Mouse (Mus musculus): ENCODE measurements around the gene 4930548H24Rik. TPM values are rescaled to one million over a fixed set of nuclear protein-coding genes. Genes with fewer than 3 reads are reported as not detected.
A peak's percentile ranks its signal among the peaks of the same experiment; 100 is the strongest.
"Not testable (repeated sequence)": the region's sequence is repeated elsewhere in the genome, so short reads cannot be mapped to it uniquely, and the experiment has no call there.

4930548H24Rik gene
- polyA plus RNA-seq, 1 experiment from 2014 or later, result not detected

DNA sequence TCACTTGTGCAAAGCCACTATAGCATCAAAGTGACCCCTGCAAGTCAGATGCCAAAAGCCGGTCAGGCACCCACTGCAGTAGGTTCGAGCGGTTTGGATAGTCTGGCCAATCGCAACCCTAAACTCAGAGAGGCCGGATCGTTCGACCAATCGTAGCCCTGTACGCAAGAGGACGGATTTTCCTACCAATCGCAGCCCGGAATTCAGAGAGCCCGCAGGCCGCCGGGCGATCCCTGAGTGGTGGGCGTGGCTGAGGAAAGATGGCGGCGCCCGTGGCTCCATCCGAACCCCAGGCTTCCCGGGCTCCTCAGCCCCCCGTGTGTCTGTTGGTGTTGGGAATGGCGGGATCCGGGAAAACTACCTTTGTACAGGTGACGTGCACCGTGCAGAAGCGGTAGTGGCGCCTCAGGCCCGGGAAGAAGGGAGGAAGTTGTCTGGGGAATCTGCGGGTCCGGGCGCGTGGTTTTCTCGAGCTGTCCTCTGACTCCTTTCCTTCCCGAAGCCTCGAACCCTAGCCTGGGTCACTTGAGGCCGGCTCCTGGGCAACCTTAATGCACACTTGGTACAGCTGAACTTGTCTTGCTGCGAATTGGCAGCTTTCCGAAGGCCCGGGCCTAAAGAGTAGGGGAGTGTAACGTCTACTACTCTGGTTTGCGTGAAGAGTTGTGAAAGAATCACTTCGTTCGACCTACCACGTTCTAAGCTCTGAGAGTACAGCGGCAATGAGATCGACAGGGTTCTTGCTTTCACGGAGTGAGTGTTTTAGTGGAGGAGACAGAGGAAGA is 9.2 kb downstream of the 4930548H24Rik start, which contains the start of gene Gpn1:
Gpn1 (plus strand) TSS at position 229 of the 785 bp plus-strand sequence.
- Histone ChIP-seq H3K9me3 (replicated peaks) (no peaks in the 10 kb centered on the region), H3K4me3 (peak within 1 kb of the TSS; percentile 94), H3K36me3 (peaks cover 39% of the 10 kb centered on the region), H3K27ac (replicated peaks) (peak within 1 kb of the TSS; percentile 85), H3K4me1 (peaks cover 18% of the 10 kb centered on the region), H3K27me3 (ENCODE audit: low read depth, poor library complexity, severe bottlenecking) (no peaks in the 10 kb centered on the region)
- under 1% methylated on average over 49 of the region's 49 CpGs for WGBS
- peak; percentile 92 for DNase-seq (ENCODE audit: low spot score)

- Histone ChIP-seq H3K36me3 (peaks cover 99% of the 10 kb centered on the region), H3K4me3 (no peak overlapping the region), H3K9me3 (replicated peaks) (no peaks in the 10 kb centered on the region), H3K27ac (replicated peaks) (no peak overlapping the region), H3K4me1 (no peaks in the 10 kb centered on the region), H3K27me3 (ENCODE audit: low read depth, poor library complexity, severe bottlenecking) (no peaks in the 10 kb centered on the region)
- WGBS, result 95% methylated on average over 10 of the region's 10 CpGs
- DNase-seq (ENCODE audit: low spot score), result no peak
These were observed 19.3 kb downstream of the 4930548H24Rik start for GRCm38 (mm10) chr5:31504843-31505242.

GRCm38 (mm10) chr5:31512481-31512880 is 26.9 kb downstream of the 4930548H24Rik start:
- WGBS, result 88% methylated on average over 1 of the region's 1 CpGs

GRCm38 (mm10) chr5:31520556-31520955 is 35.0 kb downstream of the 4930548H24Rik start:
- Histone ChIP-seq H3K4me3 (no peak overlapping the region), H3K36me3 (peaks cover 72% of the 10 kb centered on the region)
- 94% methylated on average over 6 of the region's 6 CpGs for WGBS

More at GRCm38 (mm10) chr5:31512481-31512880, 26.9 kb downstream of the 4930548H24Rik start:
- H3K9me3 ChIP-seq (replicated peaks), result no peaks in the 10 kb centered on the region
- DNase-seq (ENCODE audit: low spot score), result no peak
- no peaks in the 10 kb centered on the region for H3K4me1 ChIP-seq
- no peak overlapping the region for H3K27ac ChIP-seq (replicated peaks)
- no peak overlapping the region for H3K4me3 ChIP-seq
- no peaks in the 10 kb centered on the region for H3K27me3 ChIP-seq (ENCODE audit: low read depth, poor library complexity, severe bottlenecking)
- H3K36me3 ChIP-seq, result peaks cover 99% of the 10 kb centered on the region

GRCm38 (mm10) chr5:31526354-31527116 is 41.0 kb downstream of the 4930548H24Rik start, which contains the start of gene Slc4a1ap:
Gene Slc4a1ap (plus strand): TSS chr5:31526995.
- DNase-seq (ENCODE audit: low spot score), result peak; percentile 78
- Histone ChIP-seq H3K27ac (replicated peaks) (peak within 1 kb of the TSS; percentile 95), H3K4me3 (peak within 1 kb of the TSS; percentile 77), H3K36me3 (peaks cover 47% of the 10 kb centered on the region), H3K4me1 (peaks cover 24% of the 10 kb centered on the region), H3K27me3 (ENCODE audit: low read depth, poor library complexity, severe bottlenecking) (no peaks in the 10 kb centered on the region), H3K9me3 (replicated peaks) (no peaks in the 10 kb centered on the region)
- WGBS, result under 1% methylated on average over 28 of the region's 28 CpGs

More at GRCm38 (mm10) chr5:31520556-31520955, 35.0 kb downstream of the 4930548H24Rik start:
- no peak overlapping the region for H3K27ac ChIP-seq (replicated peaks)
- H3K27me3 ChIP-seq (ENCODE audit: low read depth, poor library complexity, severe bottlenecking), result no peaks in the 10 kb centered on the region
- no peaks in the 10 kb centered on the region for H3K9me3 ChIP-seq (replicated peaks)
- peaks cover 2% of the 10 kb centered on the region for H3K4me1 ChIP-seq
- DNase-seq (ENCODE audit: low spot score), result no peak

- Histone ChIP-seq H3K27me3 (ENCODE audit: low read depth, poor library complexity, severe bottlenecking) (no peaks in the 10 kb centered on the region), H3K4me1 (peaks cover 24% of the 10 kb centered on the region), H3K36me3 (peaks cover 47% of the 10 kb centered on the region), H3K4me3 (peak overlapping the region; percentile 77), H3K9me3 (replicated peaks) (no peaks in the 10 kb centered on the region), H3K27ac (replicated peaks) (peak overlapping the region; percentile 95)
- 5% methylated on average over 40 of the region's 40 CpGs for WGBS
- no peak for DNase-seq (ENCODE audit: low spot score)
These were observed 41.7 kb downstream of the 4930548H24Rik start for GRCm38 (mm10) chr5:31527117-31527680.

GRCm38 (mm10) chr5:31527707-31528106 is 42.2 kb downstream of the 4930548H24Rik start, which contains the start of gene Supt7l:
Gene Supt7l (minus strand): TSS chr5:31527807.
- Histone ChIP-seq H3K36me3 (peaks cover 47% of the 10 kb centered on the region), H3K27ac (replicated peaks) (peak within 1 kb of the TSS; percentile 95), H3K4me1 (peaks cover 24% of the 10 kb centered on the region), H3K4me3 (peak within 1 kb of the TSS; percentile 77)
- 83% methylated on average over 11 of the region's 11 CpGs for WGBS
- not testable (repeated sequence) for H3K27me3 ChIP-seq (ENCODE audit: low read depth, poor library complexity, severe bottlenecking); DNase-seq (ENCODE audit: low spot score); H3K9me3 ChIP-seq (replicated peaks)

GRCm38 (mm10) chr5:31528560-31528959 is 43.0 kb downstream of the 4930548H24Rik start:
- H3K36me3 ChIP-seq, result peaks cover 51% of the 10 kb centered on the region
- peaks cover 24% of the 10 kb centered on the region for H3K4me1 ChIP-seq
- no peaks in the 10 kb centered on the region for H3K9me3 ChIP-seq (replicated peaks)
- no peaks in the 10 kb centered on the region for H3K27me3 ChIP-seq (ENCODE audit: low read depth, poor library complexity, severe bottlenecking)
- DNase-seq (ENCODE audit: low spot score), result no peak
- 66% methylated on average over 2 of the region's 2 CpGs for WGBS
- peak overlapping the region; percentile 77; the same call in 1 of the 2 replicates for H3K4me3 ChIP-seq
- no peak overlapping the region for H3K27ac ChIP-seq (replicated peaks)

- WGBS, result 88% methylated on average over 2 of the region's 2 CpGs
- Histone ChIP-seq H3K27me3 (ENCODE audit: low read depth, poor library complexity, severe bottlenecking) (no peaks in the 10 kb centered on the region), H3K27ac (replicated peaks) (no peak overlapping the region), H3K4me1 (no peaks in the 10 kb centered on the region), H3K36me3 (peaks cover 95% of the 10 kb centered on the region), H3K4me3 (no peak overlapping the region), H3K9me3 (replicated peaks) (no peaks in the 10 kb centered on the region)
- DNase-seq (ENCODE audit: low spot score), result no peak
These were observed 49.7 kb downstream of the 4930548H24Rik start for GRCm38 (mm10) chr5:31535228-31535627.

Other genes starting within 250 kb of the 4930548H24Rik start
- 160 and 171 TPM in 2 replicates for gene Nrbp1, start 244.9 kb upstream of the 4930548H24Rik start, polyA plus RNA-seq (2016; fragmentation: Nextera tagmentation; extraction: Ambion mirVana)
- 0.23 and 0.36 TPM in 2 replicates for gene Gm9970, start 244.5 kb upstream of the 4930548H24Rik start, polyA plus RNA-seq (2016; fragmentation: Nextera tagmentation; extraction: Ambion mirVana)
- 2.9 and 3.0 TPM in 2 replicates for gene Krtcap3, start 234.0 kb upstream of the 4930548H24Rik start, polyA plus RNA-seq (2016; fragmentation: Nextera tagmentation; extraction: Ambion mirVana)
- gene Ift172, start 194.6 kb upstream of the 4930548H24Rik start, polyA plus RNA-seq (2016; fragmentation: Nextera tagmentation; extraction: Ambion mirVana), result 33.8 and 40.6 TPM in 2 replicates
- gene Fndc4, start 189.7 kb upstream of the 4930548H24Rik start, polyA plus RNA-seq (2016; fragmentation: Nextera tagmentation; extraction: Ambion mirVana), result 48.9 and 51.0 TPM in 2 replicates
- gene Gckr, start 188.3 kb upstream of the 4930548H24Rik start, polyA plus RNA-seq (2016; fragmentation: Nextera tagmentation; extraction: Ambion mirVana), result 0.24 TPM in 1 of 2 replicates, not detected in the other
- 80.4 and 90.3 TPM in 2 replicates for gene Zfp512, start 33.3 kb upstream of the 4930548H24Rik start, polyA plus RNA-seq (2016; fragmentation: Nextera tagmentation; extraction: Ambion mirVana)
- 94.8 and 97.2 TPM in 2 replicates for gene Gpn1, start 9.0 kb downstream of the 4930548H24Rik start, polyA plus RNA-seq (2016; fragmentation: Nextera tagmentation; extraction: Ambion mirVana)
- 30.2 and 32.4 TPM in 2 replicates for gene Slc4a1ap, start 41.3 kb downstream of the 4930548H24Rik start, polyA plus RNA-seq (2016; fragmentation: Nextera tagmentation; extraction: Ambion mirVana)
- 25.8 and 27.6 TPM in 2 replicates for gene Supt7l, start 42.1 kb downstream of the 4930548H24Rik start, polyA plus RNA-seq (2016; fragmentation: Nextera tagmentation; extraction: Ambion mirVana)
- gene Mrpl33, start 111.2 kb downstream of the 4930548H24Rik start, polyA plus RNA-seq (2016; fragmentation: Nextera tagmentation; extraction: Ambion mirVana), result 231 and 233 TPM in 2 replicates
- 4.5 and 4.6 TPM in 2 replicates for gene Rbks, start 211.9 kb downstream of the 4930548H24Rik start, polyA plus RNA-seq (2016; fragmentation: Nextera tagmentation; extraction: Ambion mirVana)
- 55.5 and 57.4 TPM in 2 replicates for gene Babam2, start 211.9 kb downstream of the 4930548H24Rik start, polyA plus RNA-seq (2016; fragmentation: Nextera tagmentation; extraction: Ambion mirVana)

Measured in midbrain, embryonic 10.5 days (tissue).